ENCODE assay signal across 16 mouse cellular contexts in genomic region chr16:35484526-35485233, GRCm38 (mm10). TPM values are rescaled to one million over a fixed set of nuclear protein-coding genes. Genes with fewer than 3 reads are reported as not detected.
DNase-seq lines count a peak whose midpoint lies in the region; ATAC-seq lines count a peak whose summit lies in the region.
"Had no signal": no experiment of that assay in that cellular context is flagged by ENCODE, and none has a peak within 500 bp of the region (broad histone marks: within the 10 kb centered on the region; RNA-seq: fewer than 3 reads in every experiment).

No protein-coding gene starts in this region.

- 64% methylated on average over 8 of the region's 8 CpGs for whole genome bisulfite sequencing in forebrain, embryonic 13.5 days
- WGBS in forebrain, embryonic 16.5 days: 65% methylated on average over 8 of the region's 8 CpGs
- WGBS in neural tube, embryonic 13.5 days: 51% methylated on average over 8 of the region's 8 CpGs

- H3K4me1 ChIP-seq in forebrain, embryonic 13.5 days: peaks cover 29% of the 10 kb centered on the region
- peaks cover 21% of the 10 kb centered on the region for H3K4me1 ChIP-seq in forebrain, embryonic 16.5 days (replicated peaks; ENCODE audit: control insufficient read depth, insufficient read depth, low read length)
- H3K4me1 ChIP-seq in neural tube, embryonic 13.5 days (replicated peaks): peaks cover 49% of the 10 kb centered on the region
- H3K4me1 ChIP-seq in megakaryocyte, embryonic 14.5 days: peaks cover 49% of the 10 kb centered on the region

- ATAC-seq in forebrain, embryonic 13.5 days: 0 out of 2 replicates have a peak, but pooled peaks have one; percentile 11
- no peak for ATAC-seq in forebrain, embryonic 16.5 days
- ATAC-seq in neural tube, embryonic 13.5 days (ENCODE audit: low read depth): 0 out of 2 replicates have a peak, but pooled peaks have one; percentile 36
- peak; percentile 67 for ATAC-seq in common myeloid progenitor, adult 5-6 weeks (replicated peaks; ENCODE audit: low read depth, poor library complexity, severe bottlenecking)

- no peak overlapping the region for H3K4me2 ChIP-seq in forebrain, embryonic 13.5 days
- H3K4me2 ChIP-seq in forebrain, embryonic 16.5 days (ENCODE audit: low read length): no peak overlapping the region
- H3K4me2 ChIP-seq in neural tube, embryonic 13.5 days: no peak overlapping the region
- H3K4me2 ChIP-seq: lung, embryonic 15.5 days; midbrain, embryonic 12.5 days; stomach, embryonic 15.5 days had no signal

- H3K9ac ChIP-seq in forebrain, embryonic 13.5 days: no peak overlapping the region
- no peak overlapping the region for H3K9ac ChIP-seq in forebrain, embryonic 16.5 days (replicated peaks; ENCODE audit: low read depth, low read length)
- 0 out of 2 replicates have a peak overlapping the region, but pooled peaks have one; percentile 17 for H3K9ac ChIP-seq in neural tube, embryonic 13.5 days
- H3K9ac ChIP-seq: lung, embryonic 15.5 days; midbrain, embryonic 12.5 days; stomach, embryonic 15.5 days had no signal

- no peaks in the 10 kb centered on the region for H3K9me3 ChIP-seq in forebrain, embryonic 13.5 days (replicated peaks)
- H3K9me3 ChIP-seq in forebrain, embryonic 16.5 days (ENCODE audit: control insufficient read depth, low read length): no peaks in the 10 kb centered on the region
- H3K9me3 ChIP-seq in neural tube, embryonic 13.5 days: no peaks in the 10 kb centered on the region
- peaks cover 20% of the 10 kb centered on the region for H3K9me3 ChIP-seq in megakaryocyte, embryonic 14.5 days
- H3K9me3 ChIP-seq: heart, embryonic 10.5 days; lung, embryonic 15.5 days; midbrain, embryonic 12.5 days; stomach, embryonic 15.5 days had no signal

- no peak overlapping the region for H3K4me3 ChIP-seq in forebrain, embryonic 13.5 days
- H3K4me3 ChIP-seq in forebrain, embryonic 16.5 days (replicated peaks; ENCODE audit: low read length): no peak overlapping the region
- no peak overlapping the region for H3K4me3 ChIP-seq in neural tube, embryonic 13.5 days
- H3K4me3 ChIP-seq in megakaryocyte, embryonic 14.5 days (replicated peaks): peak overlapping the region; percentile 26
- H3K4me3 ChIP-seq: erythroblast, embryonic 14.5 days; heart, embryonic 10.5 days; lung, embryonic 15.5 days; midbrain, embryonic 12.5 days; stomach, embryonic 15.5 days had no signal

- peak overlapping the region; percentile 60 for H3K27ac ChIP-seq in forebrain, embryonic 13.5 days
- no peak overlapping the region for H3K27ac ChIP-seq in forebrain, embryonic 16.5 days (ENCODE audit: low read length)
- H3K27ac ChIP-seq in neural tube, embryonic 13.5 days (replicated peaks): peak overlapping the region; percentile 56
- H3K27ac ChIP-seq: heart, embryonic 10.5 days; lung, embryonic 15.5 days; midbrain, embryonic 12.5 days; stomach, embryonic 15.5 days had no signal

- DNase-seq in neural tube, embryonic 10.5 days (ENCODE audit: extremely low spot score, low spot score): no peak
- no peak for DNase-seq in frontal cortex, postnatal 36 days (ENCODE audit: low spot score in 2 of 2)
- DNase-seq in right cerebral cortex, postnatal 10 days (ENCODE audit: low spot score in 2 of 2): no peak
- DNase-seq: cerebellum, adult 11-12 months; gastrocnemius, postnatal 10 days; heart, postnatal 4 days had no signal

- H3K36me3 ChIP-seq in forebrain, embryonic 13.5 days (ENCODE audit: poor library complexity, severe bottlenecking): no peaks in the 10 kb centered on the region
- H3K36me3 ChIP-seq in forebrain, embryonic 16.5 days (ENCODE audit: control insufficient read depth, insufficient read depth): no peaks in the 10 kb centered on the region
- H3K36me3 ChIP-seq in neural tube, embryonic 13.5 days: no peaks in the 10 kb centered on the region
- peaks cover 18% of the 10 kb centered on the region for H3K36me3 ChIP-seq in megakaryocyte, embryonic 14.5 days (replicated peaks; ENCODE audit: low read length)
- H3K36me3 ChIP-seq: lung, embryonic 15.5 days; midbrain, embryonic 12.5 days; stomach, embryonic 15.5 days had no signal

- H3K27me3 ChIP-seq in forebrain, embryonic 13.5 days: no peaks in the 10 kb centered on the region; the same call in 1 of the 2 replicates
- H3K27me3 ChIP-seq in forebrain, embryonic 16.5 days (replicated peaks; ENCODE audit: control insufficient read depth, insufficient read depth, low read length): no peaks in the 10 kb centered on the region
- H3K27me3 ChIP-seq in neural tube, embryonic 13.5 days: no peaks in the 10 kb centered on the region
- H3K27me3 ChIP-seq in megakaryocyte, embryonic 14.5 days (replicated peaks): peaks cover under 1% of the 10 kb centered on the region
- H3K27me3 ChIP-seq: lung, embryonic 15.5 days; stomach, embryonic 15.5 days had no signal

RNA-seq across cellular contexts. Expression of gene Pdia5, which starts 6.0 kb away (rescaled TPM):
- polyA plus RNA-seq in forebrain, embryonic 13.5 days (2015; fragmentation: Nextera tagmentation; extraction: Ambion mirVana): 10.4 and 11.8 TPM in 2 replicates
- 9.8 and 10.4 TPM in 2 replicates for polyA plus RNA-seq in forebrain, embryonic 16.5 days (2015; fragmentation: Nextera tagmentation; extraction: Ambion mirVana)
- 20.3 and 22.7 TPM in 2 replicates for polyA plus RNA-seq in neural tube, embryonic 13.5 days (2015; fragmentation: Nextera tagmentation; extraction: Ambion mirVana)
- total RNA-seq in common myeloid progenitor, adult 5-6 weeks (2017): 4.1 and 6.9 TPM in 2 replicates
- polyA plus RNA-seq in megakaryocyte, embryonic 14.5 days (2012; ENCODE audit: insufficient read depth, low replicate concordance): 1.6 and 5.7 TPM in 2 replicates

RNA-seq across cellular contexts. Expression of gene Sema5b, which starts 56.3 kb away (rescaled TPM):
- 40.8 and 41.7 TPM in 2 replicates for polyA plus RNA-seq in forebrain, embryonic 13.5 days (2015; fragmentation: Nextera tagmentation; extraction: Ambion mirVana)
- 22.3 and 30.1 TPM in 2 replicates for polyA plus RNA-seq in forebrain, embryonic 16.5 days (2015; fragmentation: Nextera tagmentation; extraction: Ambion mirVana)
- polyA plus RNA-seq in neural tube, embryonic 13.5 days (2015; fragmentation: Nextera tagmentation; extraction: Ambion mirVana): 24.0 and 27.4 TPM in 2 replicates
- total RNA-seq in common myeloid progenitor, adult 5-6 weeks (2017): not detected in 2 replicates
- polyA plus RNA-seq in megakaryocyte, embryonic 14.5 days (2012; ENCODE audit: insufficient read depth, low replicate concordance): not detected in 2 replicates

Comparison
In these comparisons a context has a peak if more than half of its experiments do, and no peak if none do; other contexts are left out.
1. RNA of gene Sema5b, which starts 56.3 kb away (polyA plus RNA-seq): 40.8 to 41.7 TPM in forebrain, embryonic 13.5 days, 22.3 to 30.1 TPM in forebrain, embryonic 16.5 days and 24.0 to 27.4 TPM in neural tube, embryonic 13.5 days; not detected in megakaryocyte, embryonic 14.5 days; every median in the first group is over 10 times any median in the second.